Mouse (Mus musculus) olfactory bulb, adult 2 months (tissue): ENCODE results near the gene Ptpn6.

Experiments
- CTCF ChIP-seq: fragments of 200-500 bp; IDR thresholded peaks from 2 replicates; pipeline ENCODE4 v1.5.1; 2012; ENCODE audit warnings: low read depth, mild to moderate bottlenecking, low read length, moderate library complexity; ENCODE audit not compliant: insufficient read depth
- POLR2A ChIP-seq: fragments of 200-500 bp; IDR thresholded peaks from 2 replicates; pipeline ENCODE4 v1.6.1; 2012; ENCODE audit warnings: mild to moderate bottlenecking, low read depth, low read length, moderate library complexity; ENCODE audit not compliant: insufficient read depth

DNA sequence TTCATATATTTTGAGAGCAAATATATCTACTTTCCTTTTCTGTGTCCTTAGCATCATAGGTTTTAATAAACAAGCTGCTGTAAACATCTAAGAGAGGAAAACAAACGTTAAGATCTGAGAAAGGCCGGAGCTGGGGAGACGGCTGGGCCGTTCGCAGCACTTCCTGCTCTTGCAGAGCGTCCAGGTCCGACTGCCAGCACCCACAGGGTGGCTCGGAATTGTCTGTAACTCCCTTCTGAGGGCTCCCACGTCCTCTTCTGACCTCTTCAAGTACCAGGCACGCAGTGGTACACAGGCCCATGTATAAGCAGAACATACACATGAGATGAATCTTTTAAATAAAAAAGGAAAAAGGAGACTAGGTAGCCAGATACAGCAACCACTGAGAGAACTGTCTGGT is 49.2 kb upstream of the Ptpn6 start:
- TF ChIP-seq POLR2A (no peak), CTCF (no peak)
